Mouse (Mus musculus): Measurements from ENCODE around the gene Mctp2.

The Mctp2 gene

GRCm38 (mm10) chr7:72089463-72090175, 216.8 kb downstream of the Mctp2 start:
- DNase-seq (ENCODE audit: low spot score), result no peak

- no peak for DNase-seq (ENCODE audit: low spot score)
These were observed 225.7 kb downstream of the Mctp2 start for GRCm38 (mm10) chr7:72080705-72081104.

GRCm38 (mm10) chr7:72078896-72079295, 227.5 kb downstream of the Mctp2 start:
- DNase-seq (ENCODE audit: low spot score), result no peak

- DNase-seq (ENCODE audit: low spot score), result no peak
These were observed 234.8 kb downstream of the Mctp2 start for GRCm38 (mm10) chr7:72071418-72072184.

DNA sequence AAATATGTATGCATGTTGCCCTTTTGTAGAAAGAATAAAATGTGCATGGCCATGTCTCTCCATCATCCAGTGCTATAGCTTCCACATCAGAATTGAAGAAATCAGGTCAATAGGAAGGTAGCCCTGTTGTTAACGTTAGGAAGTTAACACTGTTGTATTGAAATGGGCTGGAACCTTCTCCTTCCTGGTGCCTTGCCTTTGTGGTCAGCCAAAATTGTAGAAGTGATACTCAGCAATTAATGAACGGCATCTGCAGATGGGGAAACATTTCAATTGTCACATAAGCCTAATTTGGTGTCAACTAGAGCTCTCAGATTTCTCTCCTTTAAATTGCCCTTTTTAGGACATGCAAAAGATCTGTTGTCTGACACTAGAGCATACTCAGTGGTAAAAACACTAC, 238.0 kb downstream of the Mctp2 start:
- no peak for DNase-seq (ENCODE audit: low spot score)

DNA sequence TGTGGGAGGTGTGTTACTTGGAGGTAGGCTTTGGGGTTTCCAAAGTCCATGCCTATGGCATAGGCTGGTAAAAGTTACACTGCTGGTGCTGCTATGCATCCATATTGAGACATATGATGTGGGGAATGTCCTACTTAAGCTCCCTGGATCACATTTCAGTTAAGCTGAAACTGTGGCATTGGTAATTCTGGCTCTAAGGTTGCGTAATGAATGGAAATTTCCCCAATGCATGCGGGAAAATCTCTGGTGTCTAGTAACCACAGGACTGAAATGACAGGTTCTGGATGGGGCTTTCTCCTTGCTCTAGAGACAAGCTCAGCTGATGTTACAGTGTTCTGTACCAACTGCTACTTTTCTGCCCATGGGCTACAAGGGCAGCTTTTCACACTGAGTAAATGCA, 240.1 kb downstream of the Mctp2 start:
- DNase-seq (ENCODE audit: low spot score), result no peak

DNA sequence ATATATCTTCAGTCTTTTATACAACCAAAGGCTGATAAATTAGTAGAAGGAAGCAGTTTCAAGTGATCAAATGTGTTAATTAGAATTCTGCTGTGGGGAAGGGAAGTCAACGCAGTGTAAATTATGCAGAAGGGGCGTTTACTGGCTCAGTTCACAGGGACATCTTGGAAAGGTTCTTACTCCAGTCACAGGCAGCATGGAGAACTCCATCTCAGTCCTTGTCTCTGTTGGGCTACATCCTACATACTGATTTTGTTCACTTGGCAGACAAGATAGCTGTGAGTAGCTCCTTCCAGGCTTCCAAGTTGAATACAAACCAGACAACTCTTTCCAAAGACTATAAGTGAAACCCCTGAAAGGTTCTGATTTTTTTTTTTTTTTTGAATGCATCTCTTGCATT, 254.6 kb downstream of the Mctp2 start:
- no peak for DNase-seq (ENCODE audit: low spot score)

- DNase-seq (ENCODE audit: low spot score), result no peak
These were observed 258.5 kb downstream of the Mctp2 start for GRCm38 (mm10) chr7:72047588-72048585.
